Mouse (Mus musculus): Measurements from ENCODE around the gene Gm5134. TPM values are rescaled to one million over a fixed set of nuclear protein-coding genes. Genes with fewer than 3 reads are reported as not detected.

The Gm5134 gene
- polyA plus RNA-seq, 1 experiment from 2014 or later: not detected

DNA sequence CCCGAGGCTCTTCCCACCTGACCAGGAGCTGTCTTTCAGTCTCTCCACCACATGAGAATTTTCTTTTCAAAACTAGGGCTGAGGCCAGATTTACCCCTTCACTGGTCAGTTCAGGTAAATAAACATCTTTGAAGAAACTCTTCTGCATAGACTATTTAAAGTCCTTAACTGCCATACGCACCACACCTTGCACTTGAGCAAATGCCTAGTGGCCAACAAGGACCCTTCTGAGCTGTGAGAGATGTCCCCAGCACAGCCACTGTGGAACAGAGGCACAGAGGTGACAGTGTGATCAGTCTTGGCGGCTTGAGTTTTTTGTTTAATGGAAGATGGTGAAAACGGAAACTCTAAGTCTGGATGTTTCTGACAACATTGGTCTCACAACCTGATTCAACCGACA lies 35.3 kb upstream of the Gm5134 start:
- H3K9ac ChIP-seq (ENCODE audit: low read depth, low read length): no peak overlapping the region
- H3K36me3 ChIP-seq (ENCODE audit: control insufficient read depth, insufficient read depth): peaks cover 29% of the 10 kb centered on the region
- ATAC-seq: no peak
- 0 out of 2 replicates have a peak, but pooled peaks cover 3% of the 10 kb centered on the region for H3K4me1 ChIP-seq (replicated peaks; ENCODE audit: control insufficient read depth, insufficient read depth, low read length)
- no peak overlapping the region for H3K4me3 ChIP-seq (ENCODE audit: low read depth, low read length)
- H3K4me2 ChIP-seq (replicated peaks; ENCODE audit: low read depth): no peak overlapping the region
- 78% methylated on average over 5 of the region's 5 CpGs for WGBS
- H3K9me3 ChIP-seq (ENCODE audit: control insufficient read depth): no peaks in the 10 kb centered on the region
- no peak overlapping the region for H3K27ac ChIP-seq (ENCODE audit: low read depth, low read length)
- H3K27me3 ChIP-seq (replicated peaks; ENCODE audit: control insufficient read depth, insufficient read depth, low read length): no peaks in the 10 kb centered on the region
- TF ChIP-seq CTCF (IDR thresholded peaks at IDR 0.05; ENCODE audit: low read depth): no peak

DNA sequence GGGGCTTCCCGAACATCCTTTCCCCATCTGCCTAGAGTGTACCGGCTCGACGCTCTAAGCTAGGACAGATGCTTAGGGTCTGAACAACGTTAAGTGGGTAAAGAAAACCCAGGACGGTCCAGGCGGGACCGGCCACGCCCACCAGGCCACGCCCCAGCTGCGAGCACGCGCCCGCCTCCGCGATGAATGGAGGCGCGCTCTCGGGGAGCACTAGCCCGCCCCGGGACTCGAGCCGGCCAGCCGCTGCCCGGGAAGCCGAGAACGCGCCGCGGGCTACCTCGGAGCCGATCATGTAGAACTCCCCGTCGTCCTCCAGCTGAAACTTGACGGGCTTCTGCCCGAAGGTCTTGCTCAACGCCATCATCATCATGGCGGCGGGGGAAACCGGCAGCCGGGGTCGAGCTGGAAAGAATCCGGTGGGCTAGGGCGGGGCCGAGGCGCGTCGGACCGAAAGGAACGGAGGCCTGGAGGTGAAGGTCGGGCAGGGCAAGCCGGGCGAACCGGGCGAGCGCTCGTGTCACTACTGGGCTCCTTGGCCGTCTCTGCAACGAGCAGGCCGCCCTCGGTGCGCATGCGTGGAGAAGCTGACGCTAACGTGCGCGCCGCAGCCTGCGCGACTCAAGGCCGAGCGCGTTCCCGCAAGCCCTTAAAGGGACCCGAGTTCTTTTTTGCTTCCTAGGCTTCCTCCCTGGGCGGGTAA lies 33.1 kb upstream of the Gm5134 start, which contains the start of gene Smarcb1:
Gene Smarcb1 (minus strand): TSS at position 592 of the 700 bp plus-strand sequence.
- Histone ChIP-seq H3K36me3 (ENCODE audit: control insufficient read depth, insufficient read depth) (peaks cover 27% of the 10 kb centered on the region), H3K4me2 (replicated peaks; ENCODE audit: low read depth) (peak within 1 kb of the TSS; percentile 82), H3K4me1 (replicated peaks; ENCODE audit: control insufficient read depth, insufficient read depth, low read length) (0 out of 2 replicates have a peak, but pooled peaks cover 3% of the 10 kb centered on the region), H3K27ac (ENCODE audit: low read depth, low read length) (peak within 1 kb of the TSS; percentile 88), H3K27me3 (replicated peaks; ENCODE audit: control insufficient read depth, insufficient read depth, low read length) (no peaks in the 10 kb centered on the region), H3K9ac (ENCODE audit: low read depth, low read length) (peak within 1 kb of the TSS; percentile 86), H3K4me3 (ENCODE audit: low read depth, low read length) (peak within 1 kb of the TSS; percentile 100), H3K9me3 (ENCODE audit: control insufficient read depth) (no peaks in the 10 kb centered on the region)
- no peak for TF ChIP-seq CTCF (IDR thresholded peaks at IDR 0.05; ENCODE audit: low read depth)
- under 1% methylated on average over 76 of the region's 76 CpGs for WGBS
- ATAC-seq: peak; percentile 90

DNA sequence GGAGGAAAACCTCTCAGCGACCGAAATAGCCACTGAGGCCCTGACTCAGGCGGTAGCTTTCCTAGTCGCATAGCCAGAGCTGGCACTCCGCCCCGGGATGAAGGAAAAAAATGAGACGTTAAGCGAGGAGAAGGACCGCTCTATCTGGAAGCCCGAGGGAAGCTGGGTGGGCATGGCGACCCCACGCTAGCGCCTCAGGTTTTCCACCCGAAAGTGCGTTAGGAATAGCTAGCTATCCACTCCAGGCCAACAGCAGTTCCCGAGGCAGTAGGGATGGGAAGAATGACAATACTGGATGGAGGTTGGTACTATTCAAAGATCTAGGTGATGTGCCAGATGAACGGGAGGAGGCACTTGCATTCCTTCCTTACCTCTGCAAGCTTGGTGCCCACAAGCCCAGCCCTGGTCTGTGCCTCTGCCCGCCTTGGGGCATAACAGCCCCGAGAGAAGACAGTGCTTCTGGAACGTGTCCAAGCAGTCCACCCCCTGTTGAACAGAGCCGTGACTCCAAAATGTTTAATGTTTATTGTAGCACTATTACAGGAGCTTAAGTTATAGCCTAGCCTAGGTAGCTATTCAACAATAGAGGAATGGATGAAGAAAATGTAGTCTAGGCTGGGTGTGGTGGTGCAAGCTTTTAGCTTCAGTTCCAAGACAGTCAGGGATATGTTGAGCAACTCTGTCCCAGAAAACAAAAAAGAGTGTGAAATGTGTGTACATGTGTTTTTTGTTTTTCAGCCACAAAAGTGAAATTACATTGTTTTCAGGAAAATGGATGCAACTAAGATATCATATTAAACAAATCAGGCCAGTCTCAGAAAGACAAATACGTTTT lies 32.4 kb upstream of the Gm5134 start:
- peak overlapping the region; percentile 100 for H3K4me3 ChIP-seq (ENCODE audit: low read depth, low read length)
- H3K9ac ChIP-seq (ENCODE audit: low read depth, low read length): peak overlapping the region; percentile 86
- TF ChIP-seq CTCF (IDR thresholded peaks at IDR 0.05; ENCODE audit: low read depth): no peak
- H3K4me2 ChIP-seq (replicated peaks; ENCODE audit: low read depth): peak overlapping the region; percentile 82
- 5% methylated on average over 22 of the region's 22 CpGs for WGBS
- no peaks in the 10 kb centered on the region for H3K27me3 ChIP-seq (replicated peaks; ENCODE audit: control insufficient read depth, insufficient read depth, low read length)
- H3K9me3 ChIP-seq (ENCODE audit: control insufficient read depth): no peaks in the 10 kb centered on the region
- H3K27ac ChIP-seq (ENCODE audit: low read depth, low read length): peak overlapping the region; percentile 88; the same call in 1 of the 2 replicates
- H3K36me3 ChIP-seq (ENCODE audit: control insufficient read depth, insufficient read depth): peaks cover 24% of the 10 kb centered on the region
- ATAC-seq: no peak
- 0 out of 2 replicates have a peak, but pooled peaks cover 3% of the 10 kb centered on the region for H3K4me1 ChIP-seq (replicated peaks; ENCODE audit: control insufficient read depth, insufficient read depth, low read length)

DNA sequence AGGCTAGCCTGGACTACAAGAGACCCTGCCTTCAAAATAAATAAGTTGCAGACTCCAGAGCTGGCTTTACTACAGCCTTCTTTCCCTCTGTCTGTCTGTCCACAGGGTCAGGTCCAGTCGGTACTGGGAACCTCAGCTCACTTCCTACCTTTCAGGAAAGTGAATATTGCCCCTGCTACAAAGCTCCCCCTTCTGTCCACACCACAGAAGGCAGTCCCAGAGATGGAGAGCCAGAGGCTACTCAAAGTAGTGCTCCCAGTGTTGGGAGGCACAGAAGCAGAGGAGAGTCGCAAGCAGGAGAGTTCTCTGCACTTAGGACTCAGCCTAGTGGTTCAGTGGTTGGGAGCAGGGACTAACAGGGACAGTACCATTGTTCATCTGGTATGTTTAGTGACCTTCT lies 30.0 kb upstream of the Gm5134 start:
- Histone ChIP-seq H3K4me2 (replicated peaks; ENCODE audit: low read depth) (no peak overlapping the region), H3K36me3 (ENCODE audit: control insufficient read depth, insufficient read depth) (peaks cover 25% of the 10 kb centered on the region; the same call in 1 of the 2 replicates), H3K4me1 (replicated peaks; ENCODE audit: control insufficient read depth, insufficient read depth, low read length) (0 out of 2 replicates have a peak, but pooled peaks cover 3% of the 10 kb centered on the region), H3K27me3 (replicated peaks; ENCODE audit: control insufficient read depth, insufficient read depth, low read length) (no peaks in the 10 kb centered on the region), H3K9ac (ENCODE audit: low read depth, low read length) (no peak overlapping the region), H3K27ac (ENCODE audit: low read depth, low read length) (no peak overlapping the region), H3K9me3 (ENCODE audit: control insufficient read depth) (no peaks in the 10 kb centered on the region), H3K4me3 (ENCODE audit: low read depth, low read length) (no peak overlapping the region)
- peak; percentile 54 for TF ChIP-seq CTCF (IDR thresholded peaks at IDR 0.05; ENCODE audit: low read depth)
- WGBS: 70% methylated on average over 2 of the region's 2 CpGs
- no peak for ATAC-seq

DNA sequence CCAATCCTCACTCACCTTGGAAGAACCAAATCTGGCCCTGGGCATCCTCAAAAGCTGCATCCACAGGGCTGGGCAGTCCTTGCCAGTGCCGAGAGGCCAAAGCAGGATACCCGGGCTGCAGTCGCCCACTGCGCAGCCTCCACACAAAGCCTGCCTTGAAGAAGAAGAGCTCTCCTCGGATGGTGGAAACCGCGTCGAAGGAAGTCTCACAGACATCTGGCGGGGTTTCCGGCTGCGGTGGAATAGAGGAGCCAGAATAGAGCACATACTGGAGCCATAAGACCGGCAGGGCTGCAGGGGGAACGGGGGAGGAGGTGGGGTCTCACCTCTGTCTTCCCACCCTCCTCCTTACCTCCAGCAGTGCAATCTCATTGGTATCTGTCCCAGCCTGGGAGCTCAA lies 27.9 kb upstream of the Gm5134 start:
- Histone ChIP-seq H3K9me3 (ENCODE audit: control insufficient read depth) (no peaks in the 10 kb centered on the region), H3K4me2 (replicated peaks; ENCODE audit: low read depth) (no peak overlapping the region), H3K4me1 (replicated peaks; ENCODE audit: control insufficient read depth, insufficient read depth, low read length) (0 out of 2 replicates have a peak, but pooled peaks cover 3% of the 10 kb centered on the region), H3K36me3 (ENCODE audit: control insufficient read depth, insufficient read depth) (peaks cover 25% of the 10 kb centered on the region; the same call in 1 of the 2 replicates), H3K27ac (ENCODE audit: low read depth, low read length) (no peak overlapping the region), H3K9ac (ENCODE audit: low read depth, low read length) (no peak overlapping the region), H3K4me3 (ENCODE audit: low read depth, low read length) (no peak overlapping the region), H3K27me3 (replicated peaks; ENCODE audit: control insufficient read depth, insufficient read depth, low read length) (peaks cover 3% of the 10 kb centered on the region; the same call in 1 of the 2 replicates)
- TF ChIP-seq CTCF (IDR thresholded peaks at IDR 0.05; ENCODE audit: low read depth): no peak
- 77% methylated on average over 13 of the region's 13 CpGs for WGBS
- ATAC-seq: no peak

DNA sequence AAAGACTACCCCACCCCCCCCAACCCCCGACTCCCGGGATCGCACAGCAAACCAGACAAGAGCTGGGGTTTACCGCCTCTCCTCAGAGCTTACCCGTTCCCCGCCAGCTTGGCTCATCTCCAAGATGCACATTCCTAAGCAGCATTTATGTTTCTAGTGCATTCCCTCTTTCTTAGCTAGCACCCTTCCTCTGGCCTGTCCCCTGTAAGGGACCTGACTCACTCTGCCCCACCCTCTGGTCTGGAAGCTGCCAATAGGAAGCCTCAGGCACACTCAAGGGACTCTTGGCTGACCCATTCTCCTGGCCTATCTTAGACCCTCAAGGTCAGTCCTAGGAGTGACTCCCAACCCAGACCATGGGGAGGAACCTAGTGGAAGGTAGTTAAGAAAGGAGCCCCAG lies 24.0 kb upstream of the Gm5134 start:
- 21% methylated on average over 6 of the region's 6 CpGs for WGBS
- Histone ChIP-seq H3K4me1 (replicated peaks; ENCODE audit: control insufficient read depth, insufficient read depth, low read length) (no peaks in the 10 kb centered on the region; the same call in 1 of the 2 replicates), H3K4me2 (replicated peaks; ENCODE audit: low read depth) (peak overlapping the region; percentile 21; the same call in 1 of the 2 replicates), H3K9me3 (ENCODE audit: control insufficient read depth) (no peaks in the 10 kb centered on the region), H3K27me3 (replicated peaks; ENCODE audit: control insufficient read depth, insufficient read depth, low read length) (peaks cover 11% of the 10 kb centered on the region; the same call in 1 of the 2 replicates), H3K27ac (ENCODE audit: low read depth, low read length) (no peak overlapping the region), H3K36me3 (ENCODE audit: control insufficient read depth, insufficient read depth) (peaks cover 13% of the 10 kb centered on the region; the same call in 1 of the 2 replicates), H3K9ac (ENCODE audit: low read depth, low read length) (no peak overlapping the region), H3K4me3 (ENCODE audit: low read depth, low read length) (no peak overlapping the region)
- TF ChIP-seq CTCF (IDR thresholded peaks at IDR 0.05; ENCODE audit: low read depth): no peak
- no peak for ATAC-seq
